Comparison of ENCODE assay signal across 8 mouse cellular contexts in the genomic region with DNA sequence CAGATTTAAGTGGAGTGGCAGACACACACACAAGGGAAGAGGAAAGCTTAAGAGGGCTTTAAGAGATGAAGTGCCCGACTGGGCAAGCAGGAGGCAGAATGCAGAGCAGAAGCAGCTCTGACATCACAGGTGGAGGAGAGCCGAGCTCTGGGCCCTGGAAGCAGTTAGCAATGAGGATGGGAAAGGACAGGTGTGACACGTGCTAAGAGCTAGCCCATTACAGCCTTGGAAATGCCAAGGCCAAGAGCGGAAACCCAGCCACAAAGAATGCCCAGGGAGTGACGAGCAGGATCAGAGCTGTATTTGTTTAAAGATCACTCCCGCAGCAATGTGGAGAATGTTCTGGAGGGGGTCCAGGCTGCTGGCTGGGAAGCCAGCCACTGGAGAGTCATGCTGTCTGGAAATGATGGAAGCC. TPM values are rescaled to one million over a fixed set of nuclear protein-coding genes. Genes with fewer than 3 reads are reported as not detected.
A peak's percentile ranks its signal among the peaks of the same experiment; 100 is the strongest.
DNase-seq lines count a peak whose midpoint lies in the region; ATAC-seq and TF ChIP-seq lines count a peak whose summit lies in the region.

No protein-coding gene starts in this region.

- H3K27ac ChIP-seq in forebrain, embryonic 10.5 days, result peak overlapping the region; percentile 69
- no peak overlapping the region for H3K27ac ChIP-seq in forebrain, embryonic 11.5 days (ENCODE audit: low read depth, low read length)
- peak overlapping the region; percentile 8; the same call in 1 of the 2 replicates for H3K27ac ChIP-seq in cerebellum, adult 2 months (ENCODE audit: insufficient read depth, low read length)
- peak overlapping the region; percentile 68 for H3K27ac ChIP-seq in hindbrain, embryonic 14.5 days
- H3K27ac ChIP-seq in left cerebral cortex, adult 2 months, result peak overlapping the region; percentile 69
- peak overlapping the region; percentile 73 for H3K27ac ChIP-seq in stomach, embryonic 16.5 days (ENCODE audit: low read length)

- peaks cover 72% of the 10 kb centered on the region for H3K4me1 ChIP-seq in forebrain, embryonic 10.5 days
- H3K4me1 ChIP-seq in forebrain, embryonic 11.5 days (replicated peaks; ENCODE audit: control insufficient read depth, insufficient read depth, low read length), result peaks cover 15% of the 10 kb centered on the region
- H3K4me1 ChIP-seq in cerebellum, adult 2 months (ENCODE audit: control insufficient read depth, insufficient read depth, low read length), result peaks cover 42% of the 10 kb centered on the region
- H3K4me1 ChIP-seq in hindbrain, embryonic 14.5 days (replicated peaks; ENCODE audit: control insufficient read depth, insufficient read depth, low read length), result peaks cover 24% of the 10 kb centered on the region
- peaks cover 58% of the 10 kb centered on the region for H3K4me1 ChIP-seq in stomach, embryonic 16.5 days (ENCODE audit: control insufficient read depth, insufficient read depth, low read length)

- peaks cover 39% of the 10 kb centered on the region for H3K36me3 ChIP-seq in forebrain, embryonic 10.5 days (replicated peaks)
- H3K36me3 ChIP-seq in forebrain, embryonic 11.5 days (ENCODE audit: control insufficient read depth, insufficient read depth, low read length), result no peaks in the 10 kb centered on the region
- no peaks in the 10 kb centered on the region for H3K36me3 ChIP-seq in hindbrain, embryonic 14.5 days (replicated peaks; ENCODE audit: control insufficient read depth, insufficient read depth)
- H3K36me3 ChIP-seq in stomach, embryonic 16.5 days (ENCODE audit: control insufficient read depth, insufficient read depth, low read length), result no peaks in the 10 kb centered on the region

- no peak for ATAC-seq in forebrain, embryonic 11.5 days (replicated peaks; ENCODE audit: low FRiP score)
- peak; percentile 38; the same call in 1 of the 2 replicates for ATAC-seq in hindbrain, embryonic 14.5 days (ENCODE audit: low FRiP score)
- peak; percentile 61; the same call in 1 of the 2 replicates for ATAC-seq in stomach, embryonic 16.5 days (ENCODE audit: insufficient read depth, low FRiP score)

- H3K4me3 ChIP-seq in forebrain, embryonic 10.5 days, result 0 out of 2 replicates have a peak overlapping the region, but pooled peaks have one; percentile 33
- no peak overlapping the region for H3K4me3 ChIP-seq in forebrain, embryonic 11.5 days (ENCODE audit: low read depth, low read length)
- H3K4me3 ChIP-seq in cerebellum, adult 2 months (replicated peaks; ENCODE audit: insufficient read depth, low read depth, low read length), result no peak overlapping the region
- H3K4me3 ChIP-seq in hindbrain, embryonic 14.5 days (replicated peaks; ENCODE audit: low read length), result no peak overlapping the region
- H3K4me3 ChIP-seq in left cerebral cortex, adult 2 months, result no peak overlapping the region
- peak overlapping the region; percentile 4 for H3K4me3 ChIP-seq in stomach, embryonic 16.5 days (replicated peaks; ENCODE audit: low read length)

- H3K9me3 ChIP-seq in forebrain, embryonic 10.5 days, result no peaks in the 10 kb centered on the region
- H3K9me3 ChIP-seq in forebrain, embryonic 11.5 days (ENCODE audit: control insufficient read depth, low read length), result no peaks in the 10 kb centered on the region
- H3K9me3 ChIP-seq in hindbrain, embryonic 14.5 days (ENCODE audit: control insufficient read depth, low read length), result no peaks in the 10 kb centered on the region
- no peaks in the 10 kb centered on the region for H3K9me3 ChIP-seq in stomach, embryonic 16.5 days (replicated peaks; ENCODE audit: control insufficient read depth, low read length)

- no peak overlapping the region for H3K4me2 ChIP-seq in forebrain, embryonic 11.5 days (ENCODE audit: low read depth, low read length, severe bottlenecking)
- peak overlapping the region; percentile 54 for H3K4me2 ChIP-seq in hindbrain, embryonic 14.5 days (replicated peaks)
- peak overlapping the region; percentile 58 for H3K4me2 ChIP-seq in stomach, embryonic 16.5 days (ENCODE audit: low read depth, low read length)

- no peak for TF ChIP-seq CTCF in cerebellum, adult 2 months (IDR thresholded peaks at IDR 0.05; ENCODE audit: borderline replicate concordance, insufficient read depth, low read depth, low read length)
- no peak; the same call in 1 of the 2 replicates for TF ChIP-seq CTCF in left cerebral cortex, adult 2 months (IDR thresholded peaks at IDR 0.05)

- H3K27me3 ChIP-seq in forebrain, embryonic 10.5 days (ENCODE audit: poor library complexity, severe bottlenecking), result no peaks in the 10 kb centered on the region
- no peaks in the 10 kb centered on the region for H3K27me3 ChIP-seq in forebrain, embryonic 11.5 days (ENCODE audit: control insufficient read depth, insufficient read depth, low read length)
- H3K27me3 ChIP-seq in cerebellum, adult 2 months (ENCODE audit: control insufficient read depth, insufficient read depth, low read length), result no peaks in the 10 kb centered on the region
- H3K27me3 ChIP-seq in hindbrain, embryonic 14.5 days (ENCODE audit: control insufficient read depth, insufficient read depth, low read length), result no peaks in the 10 kb centered on the region
- H3K27me3 ChIP-seq in stomach, embryonic 16.5 days (ENCODE audit: control insufficient read depth, insufficient read depth, low read length), result no peaks in the 10 kb centered on the region

- no peak for DNase-seq in forebrain, embryonic 10.5 days (ENCODE audit: extremely low spot score, low spot score)
- no peak for DNase-seq in forebrain, embryonic 11.5 days (ENCODE audit: low spot score)
- DNase-seq in cerebellum, adult 2 months, result peak; percentile 73 to 78
- DNase-seq in gastrocnemius, adult 18-20 months (ENCODE audit: low spot score), result peak; percentile 83
- DNase-seq in hindbrain, embryonic 14.5 days (ENCODE audit: low spot score), result peak; percentile 57
- peak; percentile 39 to 62 for DNase-seq in left cerebral cortex, adult 2 months (ENCODE audit: extremely low spot score in 1 of 2, low spot score in 2 of 2)
- peak; percentile 85 to 94 for DNase-seq in lung, postnatal 4 days

- intact Hi-C loops in left cerebral cortex, adult 2 months (cut with DNase I), result no loop called here

- 34% methylated on average over 6 of the region's 6 CpGs for WGBS in forebrain, embryonic 10.5 days
- 23% methylated on average over 6 of the region's 6 CpGs for WGBS in forebrain, embryonic 11.5 days
- WGBS in cerebellum, adult 2 months, result 1% methylated on average over 6 of the region's 6 CpGs
- WGBS in hindbrain, embryonic 14.5 days, result 16% methylated on average over 6 of the region's 6 CpGs
- WGBS in stomach, embryonic 16.5 days, result 17% methylated on average over 6 of the region's 6 CpGs

- no peak for TF ChIP-seq POLR2A in cerebellum, adult 2 months (IDR thresholded peaks at IDR 0.05; ENCODE audit: borderline replicate concordance, insufficient read depth, low read length)

- no peak overlapping the region for H3K9ac ChIP-seq in forebrain, embryonic 11.5 days (ENCODE audit: low read length)
- H3K9ac ChIP-seq in hindbrain, embryonic 14.5 days, result peak overlapping the region; percentile 53; the same call in 1 of the 2 replicates
- H3K9ac ChIP-seq in stomach, embryonic 16.5 days (ENCODE audit: low read length), result peak overlapping the region; percentile 13

RNA-seq across cellular contexts. Expression of a gene that starts 15.3 kb away (rescaled TPM):
- polyA plus RNA-seq in forebrain, embryonic 10.5 days (2016; fragmentation: Nextera tagmentation; extraction: Ambion mirVana), result 135 TPM in 2 replicates
- 125 and 140 TPM in 2 replicates for polyA plus RNA-seq in forebrain, embryonic 11.5 days (2014; fragmentation: Nextera tagmentation; extraction: Ambion mirVana)
- 20.7 and 24.3 TPM in 2 replicates for polyA plus RNA-seq in cerebellum, adult 2 months (2012; rRNA removed)
- 10 to 100 TPM; 14.9 to 17.8 TPM for total RNA-seq in gastrocnemius, adult 18-20 months (2021)
- polyA plus RNA-seq in hindbrain, embryonic 14.5 days (2014; fragmentation: Nextera tagmentation; extraction: Ambion mirVana), result 48.8 and 49.6 TPM in 2 replicates
- total RNA-seq in left cerebral cortex, adult 2 months (2021), result 10 to 100 TPM; 30.9 to 42.1 TPM
- 65.4 and 70.9 TPM in 2 replicates for polyA plus RNA-seq in stomach, embryonic 16.5 days (2015; fragmentation: Nextera tagmentation; extraction: Ambion mirVana)

RNA-seq across cellular contexts. Expression of a gene that starts 38.3 kb away (rescaled TPM):
- 73.4 and 77.1 TPM in 2 replicates for polyA plus RNA-seq in forebrain, embryonic 10.5 days (2016; fragmentation: Nextera tagmentation; extraction: Ambion mirVana)
- 75.2 and 78.5 TPM in 2 replicates for polyA plus RNA-seq in forebrain, embryonic 11.5 days (2014; fragmentation: Nextera tagmentation; extraction: Ambion mirVana)
- polyA plus RNA-seq in cerebellum, adult 2 months (2012; rRNA removed), result 71.7 and 74.9 TPM in 2 replicates
- total RNA-seq in gastrocnemius, adult 18-20 months (2021), result 10 to 100 TPM; 35.2 to 39.3 TPM
- 67.8 and 72.0 TPM in 2 replicates for polyA plus RNA-seq in hindbrain, embryonic 14.5 days (2014; fragmentation: Nextera tagmentation; extraction: Ambion mirVana)
- 10 to 100 TPM; 43.2 to 50.3 TPM for total RNA-seq in left cerebral cortex, adult 2 months (2021)
- polyA plus RNA-seq in stomach, embryonic 16.5 days (2015; fragmentation: Nextera tagmentation; extraction: Ambion mirVana), result 112 TPM in 2 replicates

Comparison
In these comparisons a context has a peak if more than half of its experiments do, and no peak if none do; other contexts are left out.
1. H3K4me3 ChIP-seq: peak in forebrain, embryonic 10.5 days (single experiment) and stomach, embryonic 16.5 days (single experiment); none in forebrain, embryonic 11.5 days (single experiment), cerebellum, adult 2 months (single experiment), hindbrain, embryonic 14.5 days (single experiment) and left cerebral cortex, adult 2 months (single experiment).
2. DNase-seq: peak in cerebellum, adult 2 months (2 of 2), gastrocnemius, adult 18-20 months (single experiment), hindbrain, embryonic 14.5 days (single experiment), left cerebral cortex, adult 2 months (2 of 2) and lung, postnatal 4 days (2 of 2); none in forebrain, embryonic 10.5 days (single experiment) and forebrain, embryonic 11.5 days (single experiment).